Mouse (Mus musculus) gastrocnemius, postnatal 4 days (tissue): Measurements from ENCODE around the gene Map3k7. TPM values are rescaled to one million over a fixed set of nuclear protein-coding genes. Genes with fewer than 3 reads are reported as not detected.
"Not testable (repeated sequence)": the region's sequence is repeated elsewhere in the genome, so short reads cannot be mapped to it uniquely, and the experiment has no call there.

ENCODE experiments used
- DNase-seq, 2 experiments: peaks; one replicate each; pipeline ENCODE4 v3.0.0; 2021 to 2022; ENCODE audit warnings: low spot score in 2 of 2, mixed read lengths in 2 of 2
- total RNA-seq, 2 experiments: library from RNA; stranded (reverse); gene quantifications; 2 replicates each; pipeline ENCODE4 v1.2.3; 2021

Map3k7 gene
- total RNA-seq, 2 experiments from 2014 or later = 54.3 to 59.0 TPM

- no peak for DNase-seq
Measured at GRCm38 (mm10) chr4:31975260-31975950, 11.5 kb downstream of the Map3k7 start.

- DNase-seq = no peak
Measured at GRCm38 (mm10) chr4:31981863-31982262, 18.0 kb downstream of the Map3k7 start.

GRCm38 (mm10) chr4:31993386-31993785 is 29.5 kb downstream of the Map3k7 start:
- no peak for DNase-seq

GRCm38 (mm10) chr4:31993865-31994264 is 30.0 kb downstream of the Map3k7 start:
- no peak for DNase-seq

- no peak for DNase-seq
Measured at GRCm38 (mm10) chr4:32001498-32001897, 37.6 kb downstream of the Map3k7 start.

GRCm38 (mm10) chr4:32004773-32005591 is 41.1 kb downstream of the Map3k7 start:
- no peak for DNase-seq

- DNase-seq = no peak
Measured at GRCm38 (mm10) chr4:32007174-32007573, 43.3 kb downstream of the Map3k7 start.

- DNase-seq = no peak
Measured at GRCm38 (mm10) chr4:32008095-32008494, 44.2 kb downstream of the Map3k7 start.

GRCm38 (mm10) chr4:32010808-32011207 is 46.9 kb downstream of the Map3k7 start:
- DNase-seq = no peak

GRCm38 (mm10) chr4:32011218-32011973 is 47.5 kb downstream of the Map3k7 start:
- no peak for DNase-seq

GRCm38 (mm10) chr4:32021131-32021530 is 57.2 kb downstream of the Map3k7 start:
- no peak for DNase-seq

GRCm38 (mm10) chr4:32022321-32022720 is 58.4 kb downstream of the Map3k7 start:
- no peak for DNase-seq

GRCm38 (mm10) chr4:32024170-32024569 is 60.3 kb downstream of the Map3k7 start:
- DNase-seq = not testable (repeated sequence)

GRCm38 (mm10) chr4:32025105-32025504 is 61.2 kb downstream of the Map3k7 start:
- no peak for DNase-seq

- no peak for DNase-seq
Measured at GRCm38 (mm10) chr4:32027094-32027493, 63.2 kb downstream of the Map3k7 start.

GRCm38 (mm10) chr4:32037267-32037666 is 73.4 kb downstream of the Map3k7 start:
- no peak for DNase-seq

- peak in 1 of 2 experiments; percentile 14 for DNase-seq
Measured at GRCm38 (mm10) chr4:32041741-32042452, 78.0 kb downstream of the Map3k7 start.

- no peak for DNase-seq
Measured at GRCm38 (mm10) chr4:32045234-32045633, 81.3 kb downstream of the Map3k7 start.

GRCm38 (mm10) chr4:32049824-32050223 is 85.9 kb downstream of the Map3k7 start:
- DNase-seq = no peak

GRCm38 (mm10) chr4:32053171-32053570 is 89.3 kb downstream of the Map3k7 start:
- DNase-seq = no peak
